Mouse (Mus musculus): ENCODE measurements at regions not wholly inside any gene's neighbourhood (a gene's known extent, or its start where the extent isn't known, plus 50 kb on each side); places are given as distances from the start of the nearest gene placed in this dataset.

GRCm38 (mm10) chr14:61684473-61685230 lies 77.4 kb downstream of the Kcnrg start:
- Histone ChIP-seq H3K27me3 (ENCODE audit: control insufficient read depth, insufficient read depth, low read depth, low read length) (peaks cover 20% of the 10 kb centered on the region), H3K4me2 (ENCODE audit: low read length) (0 out of 2 replicates have a peak overlapping the region, but pooled peaks have one; percentile 13), H3K36me3 (ENCODE audit: control insufficient read depth, insufficient read depth, low read length) (no peaks in the 10 kb centered on the region), H3K4me1 (ENCODE audit: control insufficient read depth, insufficient read depth, low read length) (peaks cover 9% of the 10 kb centered on the region), H3K4me3 (ENCODE audit: low read depth, low read length) (no peak overlapping the region), H3K9ac (ENCODE audit: low read depth, low read length) (no peak overlapping the region), H3K9me3 (replicated peaks; ENCODE audit: control insufficient read depth, low read length, poor library complexity, severe bottlenecking) (no peaks in the 10 kb centered on the region), H3K27ac (ENCODE audit: low read length) (no peak overlapping the region)
- 10% methylated on average over 26 of the region's 26 CpGs for WGBS
- no peak for ATAC-seq

GRCm38 (mm10) chr14:61685231-61685800 lies 78.1 kb downstream of the Kcnrg start:
- no peak overlapping the region for H3K27ac ChIP-seq (ENCODE audit: low read length)
- no peaks in the 10 kb centered on the region for H3K9me3 ChIP-seq (replicated peaks; ENCODE audit: control insufficient read depth, low read length, poor library complexity, severe bottlenecking)
- ATAC-seq = no peak
- H3K4me1 ChIP-seq (ENCODE audit: control insufficient read depth, insufficient read depth, low read length) = peaks cover 11% of the 10 kb centered on the region
- H3K36me3 ChIP-seq (ENCODE audit: control insufficient read depth, insufficient read depth, low read length) = no peaks in the 10 kb centered on the region
- H3K27me3 ChIP-seq (ENCODE audit: control insufficient read depth, insufficient read depth, low read depth, low read length) = peaks cover 25% of the 10 kb centered on the region
- no peak overlapping the region for H3K9ac ChIP-seq (ENCODE audit: low read depth, low read length)
- no peak overlapping the region for H3K4me3 ChIP-seq (ENCODE audit: low read depth, low read length)
- 19% methylated on average over 12 of the region's 12 CpGs for WGBS
- no peak overlapping the region for H3K4me2 ChIP-seq (ENCODE audit: low read length)

GRCm38 (mm10) chr14:61686101-61686691 lies 78.9 kb downstream of the Kcnrg start:
- Histone ChIP-seq H3K9ac (ENCODE audit: low read depth, low read length) (no peak overlapping the region), H3K4me3 (ENCODE audit: low read depth, low read length) (no peak overlapping the region), H3K27me3 (ENCODE audit: control insufficient read depth, insufficient read depth, low read depth, low read length) (peaks cover 33% of the 10 kb centered on the region), H3K27ac (ENCODE audit: low read length) (no peak overlapping the region), H3K4me2 (ENCODE audit: low read length) (peak overlapping the region; percentile 21; the same call in 1 of the 2 replicates), H3K4me1 (ENCODE audit: control insufficient read depth, insufficient read depth, low read length) (peaks cover 11% of the 10 kb centered on the region), H3K36me3 (ENCODE audit: control insufficient read depth, insufficient read depth, low read length) (no peaks in the 10 kb centered on the region), H3K9me3 (replicated peaks; ENCODE audit: control insufficient read depth, low read length, poor library complexity, severe bottlenecking) (no peaks in the 10 kb centered on the region)
- WGBS = 1% methylated on average over 32 of the region's 35 CpGs
- no peak for ATAC-seq

- H3K27me3 ChIP-seq (ENCODE audit: control insufficient read depth, insufficient read depth, low read depth, low read length) = peaks cover 36% of the 10 kb centered on the region
- ATAC-seq = no peak
- no peak overlapping the region for H3K9ac ChIP-seq (ENCODE audit: low read depth, low read length)
- H3K4me1 ChIP-seq (ENCODE audit: control insufficient read depth, insufficient read depth, low read length) = peaks cover 11% of the 10 kb centered on the region
- under 1% methylated on average over 33 of the region's 33 CpGs for WGBS
- H3K4me2 ChIP-seq (ENCODE audit: low read length) = peak overlapping the region; percentile 37
- H3K27ac ChIP-seq (ENCODE audit: low read length) = no peak overlapping the region
- no peaks in the 10 kb centered on the region for H3K36me3 ChIP-seq (ENCODE audit: control insufficient read depth, insufficient read depth, low read length)
- H3K4me3 ChIP-seq (ENCODE audit: low read depth, low read length) = peak overlapping the region; percentile 11
- H3K9me3 ChIP-seq (replicated peaks; ENCODE audit: control insufficient read depth, low read length, poor library complexity, severe bottlenecking) = no peaks in the 10 kb centered on the region
Measured at GRCm38 (mm10) chr14:61686821-61687341, 79.6 kb downstream of the Kcnrg start.

- ATAC-seq = no peak
- Histone ChIP-seq H3K27me3 (ENCODE audit: control insufficient read depth, insufficient read depth, low read depth, low read length) (peaks cover 36% of the 10 kb centered on the region), H3K4me3 (ENCODE audit: low read depth, low read length) (0 out of 2 replicates have a peak overlapping the region, but pooled peaks have one; percentile 6), H3K4me2 (ENCODE audit: low read length) (peak overlapping the region; percentile 37; the same call in 1 of the 2 replicates), H3K9me3 (replicated peaks; ENCODE audit: control insufficient read depth, low read length, poor library complexity, severe bottlenecking) (no peaks in the 10 kb centered on the region), H3K9ac (ENCODE audit: low read depth, low read length) (no peak overlapping the region), H3K4me1 (ENCODE audit: control insufficient read depth, insufficient read depth, low read length) (peaks cover 11% of the 10 kb centered on the region), H3K36me3 (ENCODE audit: control insufficient read depth, insufficient read depth, low read length) (no peaks in the 10 kb centered on the region), H3K27ac (ENCODE audit: low read length) (no peak overlapping the region)
- under 1% methylated on average over 15 of the region's 15 CpGs for whole genome bisulfite sequencing
Measured at GRCm38 (mm10) chr14:61687346-61688012, 80.2 kb downstream of the Kcnrg start.

- Histone ChIP-seq H3K4me1 (ENCODE audit: control insufficient read depth, insufficient read depth, low read length) (peaks cover 8% of the 10 kb centered on the region), H3K27me3 (ENCODE audit: control insufficient read depth, insufficient read depth, low read depth, low read length) (peaks cover 35% of the 10 kb centered on the region)
- 3% methylated on average over 11 of the region's 11 CpGs for WGBS
Measured at GRCm38 (mm10) chr14:61688013-61688520, 80.8 kb downstream of the Kcnrg start.

GRCm38 (mm10) chr14:61688666-61689065 lies 81.4 kb downstream of the Kcnrg start:
- no peaks in the 10 kb centered on the region for H3K9me3 ChIP-seq (replicated peaks; ENCODE audit: control insufficient read depth, low read length, poor library complexity, severe bottlenecking)
- H3K4me1 ChIP-seq (ENCODE audit: control insufficient read depth, insufficient read depth, low read length) = peaks cover 7% of the 10 kb centered on the region
- ATAC-seq = no peak
- H3K4me2 ChIP-seq (ENCODE audit: low read length) = no peak overlapping the region
- H3K36me3 ChIP-seq (ENCODE audit: control insufficient read depth, insufficient read depth, low read length) = no peaks in the 10 kb centered on the region
- no peak overlapping the region for H3K9ac ChIP-seq (ENCODE audit: low read depth, low read length)
- H3K27me3 ChIP-seq (ENCODE audit: control insufficient read depth, insufficient read depth, low read depth, low read length) = peaks cover 32% of the 10 kb centered on the region
- H3K27ac ChIP-seq (ENCODE audit: low read length) = no peak overlapping the region
- 2% methylated on average over 9 of the region's 9 CpGs for WGBS
- H3K4me3 ChIP-seq (ENCODE audit: low read depth, low read length) = no peak overlapping the region

More at GRCm38 (mm10) chr14:61688013-61688520, 80.8 kb downstream of the Kcnrg start:
- H3K9me3 ChIP-seq (replicated peaks; ENCODE audit: control insufficient read depth, low read length, poor library complexity, severe bottlenecking) = no peaks in the 10 kb centered on the region
- no peak overlapping the region for H3K4me2 ChIP-seq (ENCODE audit: low read length)
- no peaks in the 10 kb centered on the region for H3K36me3 ChIP-seq (ENCODE audit: control insufficient read depth, insufficient read depth, low read length)
- H3K9ac ChIP-seq (ENCODE audit: low read depth, low read length) = no peak overlapping the region
- no peak overlapping the region for H3K4me3 ChIP-seq (ENCODE audit: low read depth, low read length)
- H3K27ac ChIP-seq (ENCODE audit: low read length) = no peak overlapping the region
- ATAC-seq = no peak

GRCm38 (mm10) chr14:61689281-61689680 lies 82.0 kb downstream of the Kcnrg start:
- peak overlapping the region; percentile 4; the same call in 1 of the 2 replicates for H3K4me3 ChIP-seq (ENCODE audit: low read depth, low read length)
- no peaks in the 10 kb centered on the region for H3K9me3 ChIP-seq (replicated peaks; ENCODE audit: control insufficient read depth, low read length, poor library complexity, severe bottlenecking)
- peaks cover 29% of the 10 kb centered on the region for H3K27me3 ChIP-seq (ENCODE audit: control insufficient read depth, insufficient read depth, low read depth, low read length)
- peaks cover 7% of the 10 kb centered on the region for H3K4me1 ChIP-seq (ENCODE audit: control insufficient read depth, insufficient read depth, low read length)
- H3K4me2 ChIP-seq (ENCODE audit: low read length) = peak overlapping the region; percentile 39
- H3K9ac ChIP-seq (ENCODE audit: low read depth, low read length) = no peak overlapping the region
- no peak for ATAC-seq
- no peaks in the 10 kb centered on the region for H3K36me3 ChIP-seq (ENCODE audit: control insufficient read depth, insufficient read depth, low read length)
- WGBS = under 1% methylated on average over 21 of the region's 21 CpGs
- no peak overlapping the region for H3K27ac ChIP-seq (ENCODE audit: low read length)
